Mouse (Mus musculus) limb, embryonic 10.5 days (tissue): ENCODE results near the gene Kdm5a. TPM values are rescaled to one million over a fixed set of nuclear protein-coding genes. Genes with fewer than 3 reads are reported as not detected.

Experiments
- polyA plus RNA-seq: library from polyadenylated mRNA; unstranded; fragments of >200 nt; fragmentation: Nextera tagmentation; extraction: Ambion mirVana; gene quantifications from 2 replicates; pipeline ENCODE4 v1.2.1, GENCODE M21; 2016

Kdm5a gene
- polyA plus RNA-seq, 1 experiment from 2014 or later = 45.7 TPM

Other genes with a start within 250 kb of the Kdm5a start
- gene D330020A13Rik, start 69.8 kb upstream of the Kdm5a start, polyA plus RNA-seq = not detected in 2 replicates
- 0.11 and 0.21 TPM in 2 replicates for gene B4galnt3, start 69.6 kb upstream of the Kdm5a start, polyA plus RNA-seq
- 25.6 and 29.4 TPM in 2 replicates for gene Ccdc77, start 250 bp downstream of the Kdm5a start, polyA plus RNA-seq
- 2.8 and 3.0 TPM in 2 replicates for gene Il17ra, start 99.1 kb downstream of the Kdm5a start, polyA plus RNA-seq
- 0.10 and 0.18 TPM in 2 replicates for gene Tmem121b, start 129.7 kb downstream of the Kdm5a start, polyA plus RNA-seq
- gene Hdhd5, start 167.2 kb downstream of the Kdm5a start, polyA plus RNA-seq = 24.4 and 26.3 TPM in 2 replicates